Mouse (Mus musculus) right cerebral cortex, postnatal 10 days (tissue): ENCODE measurements around the gene Rrp12.
"Not testable (repeated sequence)": the region's sequence is repeated elsewhere in the genome, so short reads cannot be mapped to it uniquely, and the experiment has no call there.

Experiments used
- DNase-seq, 2 experiments: peaks; one replicate each; pipeline ENCODE4 v3.0.0; 2021; ENCODE audit warnings: low spot score in 2 of 2

Gene Rrp12

DNA sequence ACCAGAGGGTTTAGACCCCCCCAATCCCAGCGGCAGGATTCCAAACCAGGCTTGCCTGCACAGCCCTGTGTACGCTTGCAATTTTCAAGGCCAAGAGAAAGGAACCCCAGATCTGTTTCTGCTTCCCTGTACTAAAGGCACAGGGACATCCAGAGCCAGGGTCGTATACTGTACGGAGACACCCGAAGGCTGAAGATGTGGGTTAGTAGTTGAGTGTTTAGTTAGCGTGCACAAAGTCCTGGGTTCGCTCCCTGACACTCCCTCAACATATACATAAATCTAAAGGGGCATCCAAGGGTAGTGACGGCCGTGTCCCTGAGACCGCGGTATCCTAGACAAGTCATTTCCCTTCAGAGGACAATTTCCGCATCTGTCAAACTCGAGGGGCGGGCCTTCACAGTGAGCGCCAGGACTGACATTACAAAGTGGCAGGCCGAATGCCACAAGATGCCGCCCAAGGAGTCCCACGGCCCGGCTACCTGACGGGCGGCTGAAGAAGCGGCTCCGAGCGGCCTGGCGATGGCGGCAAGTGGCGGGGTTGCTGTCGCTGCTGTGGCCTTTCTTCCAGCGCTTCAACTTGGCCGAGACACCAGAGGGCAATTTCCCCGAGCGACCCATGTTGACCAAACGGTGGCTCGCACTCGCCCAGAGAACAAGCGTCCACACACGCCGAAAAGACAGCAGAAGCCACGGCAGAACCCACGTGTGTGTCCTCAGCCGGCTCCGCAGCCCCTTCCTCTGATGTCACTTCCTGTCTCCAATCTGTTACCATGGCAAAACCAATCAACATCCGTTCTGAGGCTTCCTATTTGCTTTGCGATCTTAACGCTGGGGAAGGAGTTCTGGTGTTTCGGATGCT is at the start of gene Rrp12:
Rrp12 (minus strand) TSS at position 714 of the 859 bp plus-strand sequence.
- peak; percentile 88 to 94 for DNase-seq

DNA sequence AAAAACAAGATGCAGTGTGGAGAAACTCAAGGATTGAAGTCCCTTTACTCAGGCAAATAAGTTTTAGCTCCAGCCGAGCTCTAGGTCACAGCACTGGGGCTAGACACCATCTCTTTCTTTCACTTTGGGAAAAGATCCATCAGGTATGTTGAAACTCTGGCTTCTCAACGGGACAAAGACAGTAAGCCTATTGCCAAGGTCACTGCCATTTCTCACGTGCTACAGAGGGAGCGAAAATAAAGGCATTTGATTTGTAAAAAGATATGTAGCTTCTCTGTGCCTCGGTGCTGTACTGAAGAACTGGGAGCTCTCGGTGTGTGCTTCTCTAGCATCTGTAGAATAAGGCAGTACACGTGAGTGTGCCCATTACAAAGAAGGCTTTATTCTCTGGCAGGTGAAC is 47.9 kb upstream of the Rrp12 start:
- DNase-seq: no peak

DNA sequence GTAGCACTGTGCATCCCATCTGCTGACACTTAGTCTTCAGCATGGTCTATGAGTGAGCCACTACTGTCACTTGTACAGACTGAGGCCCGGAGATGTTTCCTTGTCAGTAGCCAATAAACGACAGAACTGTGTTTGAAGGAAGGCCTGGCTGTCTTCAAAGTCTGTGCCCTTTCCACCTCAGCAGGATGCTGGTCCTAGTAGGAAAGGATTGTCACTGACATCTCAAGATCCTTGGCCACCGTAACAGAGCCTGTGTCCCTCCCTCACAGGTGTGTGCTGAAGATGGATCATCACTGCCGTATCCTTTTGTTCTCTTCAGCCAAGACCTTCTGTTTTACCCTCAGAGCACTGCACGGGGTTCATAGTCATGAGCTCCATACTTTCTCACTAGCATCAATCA is 42.6 kb upstream of the Rrp12 start:
- no peak for DNase-seq

DNA sequence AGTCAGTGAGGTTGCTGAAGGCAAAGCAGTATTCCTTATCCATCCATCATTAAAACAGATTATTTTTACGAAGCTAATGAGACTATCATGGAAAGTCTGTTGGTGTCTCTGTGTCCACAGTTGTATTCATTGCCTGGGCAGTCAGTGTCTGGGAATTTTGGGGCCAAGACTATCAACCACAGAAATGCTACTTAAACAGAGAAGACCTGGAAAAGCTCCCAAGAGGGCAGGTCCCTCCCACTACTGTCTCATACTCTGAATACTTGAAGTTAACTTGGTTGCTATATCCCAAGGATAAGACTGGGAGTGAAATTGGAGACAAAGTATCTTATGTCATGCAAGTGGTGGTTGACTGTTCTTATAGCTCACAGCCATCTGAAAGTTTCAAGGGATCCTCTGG is 39.9 kb upstream of the Rrp12 start:
- no peak for DNase-seq

DNA sequence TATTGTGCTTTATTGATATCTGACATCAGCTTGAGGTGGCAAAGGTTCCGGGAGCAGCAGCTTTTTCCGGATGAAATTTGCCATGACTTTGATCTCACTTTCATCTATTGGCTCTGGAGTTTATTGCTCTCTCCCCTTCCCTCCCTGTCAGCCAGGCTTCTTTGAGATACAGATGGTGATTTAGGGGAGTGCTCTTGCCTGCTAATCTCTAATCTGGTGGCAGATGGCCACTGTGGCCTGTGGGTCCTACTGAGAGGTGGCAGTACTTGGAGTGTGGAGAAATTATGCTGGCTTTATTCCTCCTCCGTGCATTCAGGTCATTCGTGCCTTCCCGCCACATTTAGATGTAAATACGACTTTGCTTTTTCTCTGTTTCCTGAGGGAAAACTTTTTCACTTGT is 38.2 kb upstream of the Rrp12 start:
- DNase-seq: no peak

DNA sequence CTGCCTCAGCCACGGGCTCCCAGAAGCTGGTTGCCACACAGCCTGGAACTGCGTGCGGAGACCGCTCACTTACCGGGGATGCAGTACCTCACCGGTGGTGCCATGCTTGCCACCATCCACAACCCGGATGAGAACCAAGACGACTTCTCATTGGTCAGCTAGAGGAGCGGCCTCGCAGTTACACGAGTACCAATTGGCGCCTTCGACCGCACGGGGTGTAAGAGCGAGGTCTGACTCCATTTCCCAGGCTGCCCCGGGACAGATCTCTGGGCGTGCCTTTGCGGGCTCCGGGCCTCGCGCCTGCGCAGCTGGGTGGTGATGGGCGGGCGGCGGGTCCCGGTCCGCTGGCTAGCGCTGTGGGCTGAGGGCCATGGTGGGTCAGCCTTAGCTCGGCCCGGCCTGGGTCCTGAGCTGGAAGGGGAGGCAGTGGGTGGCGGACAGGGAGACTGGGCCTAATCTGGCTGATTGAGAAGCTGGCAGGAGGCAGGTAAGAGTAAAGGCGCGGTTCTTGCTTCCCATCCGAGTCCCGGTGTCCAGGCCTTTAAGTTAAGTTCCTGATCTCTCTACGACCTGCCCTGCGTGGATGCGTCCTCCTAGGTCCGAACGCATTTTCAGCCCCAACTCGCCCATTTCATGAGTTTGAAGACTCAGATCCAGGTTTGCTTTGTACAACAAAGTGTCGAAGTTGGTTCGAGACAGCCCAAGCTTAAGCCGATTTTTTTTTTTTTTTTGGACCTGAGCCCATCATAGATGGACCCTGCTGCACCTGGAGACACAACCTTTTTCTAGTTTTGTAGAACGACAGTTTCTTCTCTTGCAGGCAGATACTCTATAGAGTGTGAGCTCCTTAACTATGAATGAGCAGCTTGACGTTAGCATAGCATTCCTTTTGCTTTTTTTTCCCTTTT is 37.5 kb upstream of the Rrp12 start, which contains the start of the genes Exosc1 and Zdhhc16:
Exosc1 (minus strand) TSS at position 245 of the 908 bp plus-strand sequence.
Zdhhc16 (plus strand) TSS at position 302 of the 908 bp plus-strand sequence.
- peak; percentile 99 to 100 for DNase-seq

DNA sequence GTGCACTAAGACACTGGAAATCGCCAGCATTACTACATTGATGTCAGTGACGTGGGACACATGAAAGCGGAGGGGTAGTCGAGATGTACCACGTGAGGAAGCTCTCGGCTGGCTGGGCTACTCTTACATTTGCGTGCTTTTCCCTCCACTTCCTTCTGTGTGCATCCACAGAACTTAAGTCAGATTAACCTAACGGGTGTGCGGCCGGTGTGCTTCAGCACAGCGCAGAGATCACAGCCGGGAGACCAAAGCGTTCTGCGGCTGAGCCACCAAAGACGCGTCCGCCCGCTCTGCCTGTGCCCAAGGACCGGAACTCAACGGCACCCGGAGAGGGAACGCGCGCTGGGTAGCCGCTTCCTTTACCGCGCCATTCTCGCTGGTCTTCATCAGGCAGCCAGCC is 36.7 kb upstream of the Rrp12 start:
- no peak for DNase-seq

DNA sequence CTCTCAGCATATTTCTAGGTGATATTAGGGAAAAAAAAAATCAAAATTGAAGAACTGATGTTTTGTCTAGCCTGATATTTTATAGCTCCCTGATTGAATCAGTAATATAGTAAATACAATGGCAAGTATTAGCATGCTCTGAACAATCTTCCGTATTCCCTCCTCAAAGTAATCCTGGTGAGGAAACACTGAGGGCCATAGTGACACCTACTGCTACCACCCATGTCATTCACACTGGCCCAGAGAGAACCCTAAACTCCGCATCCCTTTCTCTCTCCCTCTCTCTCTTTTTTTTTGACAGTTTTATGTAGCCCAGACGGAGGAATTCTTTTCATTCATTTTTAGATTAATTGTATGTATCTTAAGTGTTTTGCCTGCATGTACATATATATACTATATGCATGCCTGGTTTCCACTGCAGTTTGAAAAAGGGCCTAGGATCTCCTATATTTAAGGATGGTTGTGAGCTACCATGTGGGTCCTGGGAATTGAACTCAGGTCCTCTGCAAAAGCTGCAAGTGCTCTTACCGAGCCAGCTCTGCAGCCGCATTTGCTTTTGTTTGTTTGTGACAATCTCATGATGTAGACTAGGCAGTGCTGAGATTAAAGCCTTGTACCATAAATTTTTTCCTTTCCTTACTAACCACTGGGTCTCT is 24.6 kb upstream of the Rrp12 start:
- no peak for DNase-seq

DNA sequence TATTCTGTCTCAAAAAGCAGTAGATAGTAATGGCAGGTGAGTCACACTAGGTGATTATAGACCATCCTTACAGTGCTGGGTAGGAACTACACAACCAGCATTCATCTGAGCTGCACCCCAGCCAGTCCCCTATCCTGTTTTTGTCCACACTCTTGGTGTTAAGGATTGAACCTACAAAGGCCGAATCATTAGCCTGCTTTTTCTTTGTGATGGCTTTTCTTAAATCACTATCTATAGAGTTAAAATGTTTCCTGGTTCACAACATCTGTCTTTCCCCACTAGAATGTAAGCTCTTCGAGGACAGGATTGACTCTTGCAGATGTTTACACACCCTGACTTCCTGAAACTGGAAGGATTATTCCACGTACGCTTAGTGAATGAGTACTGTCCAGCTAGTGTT is 23.5 kb upstream of the Rrp12 start:
- no peak for DNase-seq

DNA sequence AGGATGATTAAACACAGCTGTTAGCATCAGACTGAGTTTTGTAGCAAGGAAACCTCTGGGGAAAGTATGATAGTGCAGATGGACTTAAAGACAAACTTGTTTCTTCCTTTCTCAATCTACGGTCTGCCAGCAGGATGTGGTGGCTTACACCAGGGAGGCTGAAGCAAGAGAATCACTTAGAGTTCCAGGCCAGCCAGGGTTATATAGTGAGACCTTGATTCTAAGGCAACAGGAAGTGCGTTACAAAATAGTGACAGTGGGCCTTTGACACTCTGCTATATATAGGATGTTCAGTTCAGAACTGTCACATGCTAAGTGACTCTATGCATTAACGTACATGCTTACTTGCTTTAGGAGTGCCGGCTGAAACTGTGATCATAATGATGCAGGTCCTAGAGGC is 20.9 kb upstream of the Rrp12 start:
- no peak for DNase-seq

DNA sequence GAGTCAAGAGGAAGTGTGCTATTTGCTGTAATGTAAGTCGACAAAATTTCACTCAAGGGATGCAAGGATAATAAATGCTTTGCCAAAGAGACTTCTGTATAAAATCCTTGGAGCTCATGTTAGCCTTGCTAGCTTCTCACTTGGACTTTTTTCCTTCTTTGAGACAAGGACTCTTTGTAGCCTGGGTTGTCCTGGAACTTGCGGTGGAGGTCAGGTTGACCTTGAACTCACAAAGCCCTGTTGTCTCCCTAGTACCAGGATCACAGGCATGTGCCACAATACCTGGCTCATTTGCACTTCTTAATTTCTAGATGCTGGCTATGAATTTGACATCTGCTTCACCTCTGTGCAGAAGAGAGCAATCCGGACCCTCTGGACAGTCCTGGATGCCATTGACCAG is 19.3 kb upstream of the Rrp12 start:
- DNase-seq: no peak

DNA sequence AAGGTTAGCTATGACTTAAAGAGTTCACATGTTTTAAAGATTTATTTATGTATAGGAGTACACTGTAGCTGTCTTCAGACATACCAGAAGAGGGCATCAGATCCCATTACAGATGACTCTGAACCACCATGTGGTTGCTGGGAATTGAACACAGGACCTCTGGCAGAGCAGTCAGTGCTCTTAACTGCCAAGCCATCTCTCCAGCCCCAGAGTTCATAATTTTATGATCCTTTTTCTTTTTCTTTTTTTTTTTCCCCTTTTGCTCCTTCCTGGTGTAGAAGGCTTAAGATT is 18.6 kb upstream of the Rrp12 start:
- DNase-seq: not testable (repeated sequence)

DNA sequence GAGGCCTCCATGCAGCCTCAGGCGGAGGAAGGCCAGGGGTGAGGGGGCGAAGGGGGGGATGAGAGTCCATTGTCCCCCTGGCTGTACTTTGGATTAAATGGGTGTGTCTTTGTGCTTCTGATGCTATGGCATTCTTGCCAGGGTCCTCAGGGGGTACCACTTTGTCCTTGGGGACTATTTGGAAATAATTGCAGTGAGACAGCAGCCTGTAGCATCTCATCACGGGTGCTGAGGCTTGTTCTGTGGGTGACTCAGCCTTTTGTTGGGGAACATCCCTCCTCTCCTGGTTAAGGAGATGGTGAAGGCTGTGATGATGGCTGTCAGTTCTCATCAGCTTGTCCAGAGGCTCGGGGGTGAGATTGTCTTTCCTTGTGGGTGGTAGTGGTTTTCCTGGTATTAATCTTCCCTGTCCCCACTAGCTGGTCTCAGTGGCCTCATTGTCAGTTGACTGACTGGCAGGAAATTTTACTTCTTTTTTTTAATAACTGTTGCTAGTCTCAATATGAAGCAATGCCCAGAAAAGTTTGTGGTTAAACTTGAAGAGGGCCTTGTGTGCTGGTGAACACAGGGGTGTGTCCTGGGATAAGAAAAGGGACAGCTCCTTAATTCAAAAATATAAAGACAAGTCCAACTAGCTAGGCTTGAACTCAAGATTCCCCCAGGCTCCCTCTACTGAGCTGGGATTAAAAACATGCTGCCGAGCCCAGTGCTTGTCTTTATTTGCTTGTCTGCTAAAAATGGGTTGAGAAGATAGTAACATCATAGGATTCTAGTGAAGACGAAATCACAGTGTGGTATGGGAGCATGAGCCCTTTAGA is 18.0 kb upstream of the Rrp12 start:
- no peak for DNase-seq

DNA sequence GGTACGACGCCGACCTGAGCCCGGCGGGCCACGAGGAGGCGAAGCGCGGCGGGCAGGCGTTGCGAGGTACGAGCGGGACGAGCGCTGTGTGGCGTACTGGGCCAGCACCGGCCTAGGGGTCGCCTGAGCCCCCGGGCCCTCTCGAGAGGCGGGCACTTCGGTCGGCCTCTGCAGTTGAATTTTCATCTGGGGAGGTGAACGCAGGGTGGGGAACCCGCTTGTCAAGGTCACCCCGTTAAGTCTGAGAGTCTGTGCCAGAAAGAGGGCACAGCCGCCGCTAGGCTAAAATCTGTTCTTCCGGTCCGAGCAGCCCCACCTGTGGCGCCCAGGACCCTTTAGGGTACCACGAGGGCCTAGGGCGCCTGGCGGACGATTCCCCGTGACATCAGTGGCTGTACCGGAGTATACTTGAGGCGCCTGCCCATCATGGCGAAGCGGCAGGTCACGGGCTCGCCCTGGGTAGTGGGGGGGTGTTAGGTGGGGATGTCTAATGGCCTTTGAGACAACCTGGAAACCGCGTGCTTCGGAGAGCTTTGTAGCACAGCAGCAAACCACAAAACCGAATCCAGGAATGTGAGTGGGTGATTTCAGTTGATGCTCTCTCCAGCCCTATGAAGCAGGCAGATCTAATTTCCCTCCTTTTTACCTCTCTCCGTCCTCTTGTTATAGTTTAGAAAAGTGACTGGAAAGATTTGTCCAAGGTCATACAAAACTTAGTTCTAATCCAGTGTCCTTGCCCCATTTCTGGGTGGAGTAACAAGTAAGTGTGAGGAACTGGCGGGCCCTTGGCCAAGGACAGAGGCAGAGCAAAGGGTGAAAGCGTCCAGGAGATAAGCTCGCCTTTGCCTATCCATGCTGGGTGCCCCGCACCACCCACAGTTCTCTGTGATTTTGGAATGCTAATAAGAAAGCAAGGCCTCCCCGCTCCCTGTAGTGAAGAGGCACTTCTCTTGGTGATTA is 16.4 kb upstream of the Rrp12 start:
- DNase-seq: peak; percentile 45 to 60

DNA sequence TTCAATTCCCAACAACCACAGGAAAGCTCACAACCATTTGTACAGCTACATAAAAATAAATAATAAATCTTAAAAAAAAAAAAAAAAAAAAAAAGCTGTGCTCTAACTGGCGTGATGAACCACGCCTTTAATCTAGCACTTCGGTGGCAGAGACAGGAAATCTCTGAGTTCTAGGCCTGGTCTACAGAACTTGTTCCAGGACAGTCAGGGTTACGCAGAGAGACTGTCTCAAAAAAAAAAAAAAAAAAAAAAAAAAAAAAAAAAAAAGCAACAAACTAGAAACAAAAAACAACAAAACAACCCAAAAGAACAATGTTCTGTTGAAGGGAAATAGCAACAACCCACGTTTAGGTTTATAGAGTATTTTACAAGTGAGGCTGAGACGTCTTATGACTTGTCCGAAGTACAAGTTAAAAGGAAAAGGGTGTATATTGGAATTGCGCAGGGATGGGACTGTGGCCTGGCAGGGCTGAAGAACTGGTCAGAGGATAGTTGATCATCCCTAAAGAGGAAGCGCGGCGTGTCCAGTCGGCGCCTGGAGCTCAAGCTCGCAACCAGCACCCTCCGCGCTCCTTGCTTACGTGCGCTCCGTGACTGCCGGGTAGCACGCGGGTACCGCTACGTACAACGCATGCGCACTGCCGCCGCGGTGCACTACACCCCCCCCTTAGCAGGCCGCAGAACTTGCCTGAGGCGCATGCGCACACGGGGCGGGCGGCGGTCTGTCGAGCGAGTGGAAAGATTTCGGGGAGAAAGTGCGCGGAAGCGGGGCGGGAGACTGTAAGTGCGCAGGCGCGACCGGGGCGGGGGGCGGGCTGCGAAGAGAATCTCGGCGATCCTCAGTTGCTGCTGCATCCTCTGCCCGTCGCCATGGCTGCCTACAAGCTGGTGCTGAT is 15.5 kb upstream of the Rrp12 start, which contains the start of gene Pgam1:
Pgam1 (plus strand) TSS at position 746 of the 896 bp plus-strand sequence.
- DNase-seq: peak; percentile 97 to 99

DNA sequence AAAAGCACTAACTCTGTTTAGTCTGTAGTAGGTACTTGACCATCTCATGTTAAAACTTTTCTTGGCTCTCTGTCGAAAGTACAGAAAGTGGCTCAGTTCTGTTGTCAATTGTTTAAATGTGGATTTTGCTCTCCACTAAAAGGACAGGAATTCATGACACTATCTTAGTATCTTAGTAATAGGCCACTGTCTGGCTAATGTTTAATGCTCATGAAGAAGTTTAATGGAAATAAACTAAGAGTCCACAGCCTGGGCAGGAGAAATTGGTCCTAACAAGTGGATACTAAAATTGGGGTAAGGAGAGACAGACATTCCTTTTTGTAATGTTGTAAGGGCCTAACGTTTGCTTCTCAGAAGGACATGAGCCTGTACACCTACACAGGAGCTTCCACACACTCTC is 14.4 kb upstream of the Rrp12 start:
- no peak for DNase-seq

DNA sequence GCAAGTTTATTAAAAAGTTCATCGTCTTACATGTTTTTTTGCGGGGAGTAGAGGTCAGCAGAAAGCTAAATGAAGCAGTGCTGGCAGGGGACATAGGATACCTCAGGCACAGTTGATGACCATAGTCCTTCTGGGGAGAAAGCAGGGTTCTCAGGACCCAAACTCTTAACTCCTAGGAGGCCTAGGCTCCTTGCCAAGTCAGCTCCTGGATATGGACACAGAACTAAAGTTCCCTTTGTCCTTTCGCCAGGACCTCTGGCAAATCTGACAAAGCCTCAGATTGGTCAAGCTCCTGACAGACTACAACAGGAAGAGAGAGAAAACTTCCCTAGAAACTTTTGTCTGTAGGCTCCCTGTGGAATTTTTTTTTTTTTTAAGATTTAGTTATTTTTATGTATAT is 12.8 kb upstream of the Rrp12 start:
- no peak for DNase-seq

DNA sequence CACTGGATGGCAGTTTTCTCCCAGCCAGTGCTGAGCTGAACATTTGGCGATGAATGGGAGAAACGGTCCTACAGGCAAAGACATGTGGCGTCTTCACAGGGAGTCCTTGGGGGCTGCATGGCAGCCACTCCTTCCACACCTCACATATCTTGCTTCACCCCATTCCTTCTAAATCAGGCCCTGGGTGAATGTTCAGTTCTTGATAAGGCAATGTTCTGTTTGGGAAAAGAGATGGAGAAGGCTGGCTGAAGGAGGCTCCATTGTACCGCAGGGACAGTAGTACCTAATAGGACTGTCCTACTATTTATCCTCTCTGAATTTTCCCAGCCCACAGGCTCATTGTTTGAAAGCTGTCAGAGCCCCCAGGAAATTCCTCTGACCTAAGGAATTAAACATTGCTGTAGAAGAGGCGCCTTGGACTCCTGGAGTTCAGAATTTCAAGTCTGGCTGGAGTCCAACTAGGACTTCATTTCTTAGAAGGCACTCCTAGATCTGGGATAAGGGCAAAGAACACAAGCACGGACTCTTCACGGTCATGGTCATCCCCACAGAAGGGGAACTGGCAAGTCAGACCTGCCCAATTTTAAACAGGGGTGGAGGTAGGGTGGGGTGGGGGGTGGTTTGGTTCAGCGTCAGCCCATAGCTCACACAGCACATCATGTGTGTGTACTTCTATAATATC is 11.2 kb upstream of the Rrp12 start:
- DNase-seq: no peak
